Comparison of ENCODE assay signal across 8 mouse cellular contexts in the genomic region with DNA sequence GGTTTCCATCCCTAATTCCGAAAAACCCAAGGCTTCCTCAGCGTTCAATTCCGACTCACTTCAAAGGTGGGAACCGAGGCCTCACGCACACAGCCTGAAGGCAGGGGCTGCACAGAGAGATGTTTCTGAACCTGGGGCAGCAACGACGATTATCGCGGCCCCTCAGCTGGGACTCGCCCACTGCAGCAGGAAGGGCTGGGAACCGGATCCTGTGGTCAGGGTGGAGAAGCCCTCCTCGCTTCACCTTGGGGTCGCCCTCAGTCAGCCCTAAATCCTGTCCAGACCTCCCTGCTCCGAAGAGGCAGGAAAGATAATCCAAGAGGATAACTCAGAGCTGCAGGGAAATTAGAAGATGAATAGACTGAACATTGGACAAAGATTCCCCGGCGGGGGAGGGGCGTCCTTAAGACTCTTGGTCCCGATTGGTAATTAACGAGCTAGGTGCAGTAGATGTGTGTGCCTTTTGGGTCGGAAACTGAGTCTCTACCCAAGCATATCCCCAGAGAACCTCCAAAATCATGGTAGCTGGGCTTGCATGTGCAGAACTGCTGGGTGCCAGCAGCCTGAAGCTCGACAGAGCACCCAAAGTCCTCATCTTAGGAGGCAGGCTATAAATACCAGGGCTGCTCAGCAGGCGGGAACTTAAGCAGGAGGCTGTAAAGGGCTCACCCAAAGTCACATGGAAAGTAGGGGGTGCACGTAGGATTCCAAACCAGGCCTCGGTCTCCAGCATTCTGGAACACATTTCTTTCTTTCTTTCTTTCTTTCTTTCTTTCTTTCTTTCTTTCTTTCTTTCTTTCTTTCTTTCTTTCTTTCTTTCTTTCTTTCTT. TPM values are rescaled to one million over a fixed set of nuclear protein-coding genes. Genes with fewer than 3 reads are reported as not detected.
A peak's percentile ranks its signal among the peaks of the same experiment; 100 is the strongest.
DNase-seq lines count a peak whose midpoint lies in the region; ATAC-seq and TF ChIP-seq lines count a peak whose summit lies in the region.

No protein-coding gene starts in this region.

- TF ChIP-seq POLR2A in lung, adult 2 months (IDR thresholded peaks at IDR 0.05; ENCODE audit: borderline replicate concordance, extremely low read depth, low read depth, low read length) = no peak
- TF ChIP-seq POLR2A in small intestine, adult 2 months (IDR thresholded peaks at IDR 0.05; ENCODE audit: low read depth, low read length) = no peak

- no peak overlapping the region for H3K27ac ChIP-seq in lung, embryonic 15.5 days
- H3K27ac ChIP-seq in forebrain, embryonic 11.5 days (ENCODE audit: low read depth, low read length) = no peak overlapping the region
- no peak overlapping the region for H3K27ac ChIP-seq in limb, embryonic 15.5 days
- H3K27ac ChIP-seq in small intestine, adult 2 months (ENCODE audit: insufficient read depth, low read depth, low read length) = no peak overlapping the region

- H3K4me1 ChIP-seq in lung, embryonic 15.5 days = peaks cover 7% of the 10 kb centered on the region
- H3K4me1 ChIP-seq in lung, adult 2 months (ENCODE audit: control insufficient read depth, insufficient read depth, low read length) = peaks cover 3% of the 10 kb centered on the region; the same call in 1 of the 2 replicates
- H3K4me1 ChIP-seq in forebrain, embryonic 11.5 days (replicated peaks; ENCODE audit: control insufficient read depth, insufficient read depth, low read length) = 0 out of 2 replicates have a peak, but pooled peaks cover 3% of the 10 kb centered on the region
- H3K4me1 ChIP-seq in limb, embryonic 15.5 days = peaks cover 10% of the 10 kb centered on the region
- H3K4me1 ChIP-seq in small intestine, adult 2 months (ENCODE audit: control insufficient read depth, insufficient read depth, insufficient read length, low read length) = 0 out of 2 replicates have a peak, but pooled peaks cover 3% of the 10 kb centered on the region

- ATAC-seq in lung, embryonic 15.5 days (ENCODE audit: borderline replicate concordance, extremely low read depth, low FRiP score, low TSS enrichment) = no peak
- no peak for ATAC-seq in forebrain, embryonic 11.5 days (replicated peaks; ENCODE audit: low FRiP score)
- ATAC-seq in limb, embryonic 15.5 days (ENCODE audit: insufficient number of reproducible peaks, low FRiP score, low TSS enrichment, low read depth) = no peak

- H3K36me3 ChIP-seq in lung, embryonic 15.5 days = no peaks in the 10 kb centered on the region
- H3K36me3 ChIP-seq in forebrain, embryonic 11.5 days (ENCODE audit: control insufficient read depth, insufficient read depth, low read length) = no peaks in the 10 kb centered on the region
- H3K36me3 ChIP-seq in limb, embryonic 15.5 days = no peaks in the 10 kb centered on the region
- no peaks in the 10 kb centered on the region for H3K36me3 ChIP-seq in small intestine, adult 2 months (ENCODE audit: control insufficient read depth, insufficient read depth, low read length)

- DNase-seq in lung, adult 2 months = no peak
- DNase-seq in forebrain, embryonic 11.5 days (ENCODE audit: low spot score) = no peak
- no peak for DNase-seq in spleen, postnatal 36 days (ENCODE audit: low spot score in 2 of 2)
- DNase-seq in thymus, postnatal 0 days (ENCODE audit: low spot score) = no peak
- no peak for DNase-seq in adrenal gland, postnatal 25 days

- TF ChIP-seq CTCF in lung, adult 2 months (IDR thresholded peaks at IDR 0.05; ENCODE audit: insufficient read depth, low read length) = no peak
- TF ChIP-seq CTCF in small intestine, adult 2 months (IDR thresholded peaks at IDR 0.05; ENCODE audit: extremely low read depth, insufficient read length, insufficient replicate concordance, low read depth, low read length) = no peak

- peaks cover 6% of the 10 kb centered on the region; the same call in 1 of the 2 replicates for H3K27me3 ChIP-seq in lung, embryonic 15.5 days
- H3K27me3 ChIP-seq in forebrain, embryonic 11.5 days (ENCODE audit: control insufficient read depth, insufficient read depth, low read length) = no peaks in the 10 kb centered on the region
- H3K27me3 ChIP-seq in limb, embryonic 15.5 days = no peaks in the 10 kb centered on the region
- peaks cover 8% of the 10 kb centered on the region for H3K27me3 ChIP-seq in small intestine, adult 2 months (ENCODE audit: control insufficient read depth, insufficient read depth, low read length)

- 10% methylated on average over 24 of the region's 24 CpGs for WGBS in lung, embryonic 15.5 days
- 18% methylated on average over 24 of the region's 24 CpGs for WGBS in lung, adult 2 months
- 5% methylated on average over 24 of the region's 24 CpGs for WGBS in forebrain, embryonic 11.5 days
- 7% methylated on average over 24 of the region's 24 CpGs for WGBS in limb, embryonic 15.5 days
- 12% methylated on average over 24 of the region's 24 CpGs for WGBS in small intestine, adult 2 months

- no peaks in the 10 kb centered on the region for H3K9me3 ChIP-seq in lung, embryonic 15.5 days
- H3K9me3 ChIP-seq in forebrain, embryonic 11.5 days (ENCODE audit: control insufficient read depth, low read length) = no peaks in the 10 kb centered on the region
- H3K9me3 ChIP-seq in limb, embryonic 15.5 days = no peaks in the 10 kb centered on the region

- H3K4me3 ChIP-seq in lung, embryonic 15.5 days = peak overlapping the region; percentile 18
- no peak overlapping the region for H3K4me3 ChIP-seq in lung, adult 2 months (replicated peaks; ENCODE audit: extremely low read depth, low read depth, low read length)
- H3K4me3 ChIP-seq in forebrain, embryonic 11.5 days (ENCODE audit: low read depth, low read length) = peak overlapping the region; percentile 8; the same call in 1 of the 2 replicates
- H3K4me3 ChIP-seq in limb, embryonic 15.5 days = peak overlapping the region; percentile 14
- 0 out of 2 replicates have a peak overlapping the region, but pooled peaks have one; percentile 3 for H3K4me3 ChIP-seq in small intestine, adult 2 months (ENCODE audit: low read depth, low read length)

- peak overlapping the region; percentile 53 for H3K4me2 ChIP-seq in lung, embryonic 15.5 days
- peak overlapping the region; percentile 41 for H3K4me2 ChIP-seq in forebrain, embryonic 11.5 days (ENCODE audit: low read depth, low read length, severe bottlenecking)
- peak overlapping the region; percentile 51 for H3K4me2 ChIP-seq in limb, embryonic 15.5 days

- H3K9ac ChIP-seq in lung, embryonic 15.5 days = 0 out of 2 replicates have a peak overlapping the region, but pooled peaks have one; percentile 11
- H3K9ac ChIP-seq in forebrain, embryonic 11.5 days (ENCODE audit: low read length) = peak overlapping the region; percentile 20; the same call in 1 of the 2 replicates
- H3K9ac ChIP-seq in limb, embryonic 15.5 days = 0 out of 2 replicates have a peak overlapping the region, but pooled peaks have one; percentile 14

RNA-seq across cellular contexts. Expression of a gene that starts 37.3 kb away (rescaled TPM):
- polyA plus RNA-seq in lung, embryonic 15.5 days (2015; fragmentation: Nextera tagmentation; extraction: Ambion mirVana) = 18.6 and 19.7 TPM in 2 replicates
- 81.1 and 86.4 TPM in 2 replicates for polyA plus RNA-seq in lung, adult 2 months (2012; rRNA removed)
- 24.5 and 27.8 TPM in 2 replicates for polyA plus RNA-seq in forebrain, embryonic 11.5 days (2014; fragmentation: Nextera tagmentation; extraction: Ambion mirVana)
- polyA plus RNA-seq in limb, embryonic 15.5 days (2015; fragmentation: Nextera tagmentation; extraction: Ambion mirVana) = 17.2 and 23.5 TPM in 2 replicates
- polyA plus RNA-seq in small intestine, adult 2 months (2012; rRNA removed) = 16.0 and 19.1 TPM in 2 replicates
- polyA plus RNA-seq in thymus, postnatal 0 days (2015; fragmentation: Nextera tagmentation; extraction: Ambion mirVana) = 7.8 and 14.3 TPM in 2 replicates
- 73.5 and 114 TPM in 2 replicates for total RNA-seq in adrenal gland, postnatal 25 days (2021)
